13 mouse cellular contexts compared by ENCODE assay signal in the genomic region with DNA sequence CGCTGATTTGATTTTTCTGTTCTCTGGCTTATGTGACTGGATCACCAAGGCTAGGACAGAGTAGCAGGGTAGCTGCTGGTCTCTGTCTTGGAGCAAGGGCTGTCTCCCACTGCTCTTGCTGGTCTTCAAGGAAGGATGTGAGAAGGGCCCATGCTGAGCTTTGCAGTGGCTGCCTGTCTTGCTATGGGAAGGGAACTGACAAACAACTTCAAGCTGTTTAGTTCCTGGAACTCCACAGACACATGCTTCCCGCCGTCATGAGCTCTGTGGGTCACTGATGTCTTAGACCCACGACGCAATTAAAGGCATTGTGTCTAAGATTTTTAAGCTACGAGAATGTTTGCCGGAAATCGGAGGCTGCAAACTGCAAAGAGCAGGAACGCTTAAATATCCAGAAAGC.
"Had no signal": no experiment of that assay in that cellular context is flagged by ENCODE, and none has a peak within 500 bp of the region (broad histone marks: within the 10 kb centered on the region; RNA-seq: fewer than 3 reads in every experiment).

No protein-coding gene starts in this region.

- H3K9ac ChIP-seq: liver, embryonic 13.5 days; liver, postnatal 0 days; midbrain, embryonic 15.5 days; neural tube, embryonic 12.5 days had no signal

- DNase-seq: kidney, adult 9 months; liver, embryonic 13.5 days; liver, postnatal 0 days; thymus, adult 2 months; thymus, postnatal 25 days had no signal

- H3K27me3 ChIP-seq: liver, embryonic 13.5 days; megakaryocyte, embryonic 14.5 days; midbrain, embryonic 15.5 days; neural tube, embryonic 12.5 days had no signal

- H3K4me2 ChIP-seq: liver, embryonic 13.5 days; midbrain, embryonic 11.5 days; midbrain, embryonic 15.5 days; neural tube, embryonic 12.5 days had no signal

- H3K9me3 ChIP-seq: limb, embryonic 10.5 days; liver, embryonic 13.5 days; megakaryocyte, embryonic 14.5 days; midbrain, embryonic 15.5 days; neural tube, embryonic 12.5 days had no signal

- H3K4me3 ChIP-seq: left cerebral cortex, adult 2 months; limb, embryonic 10.5 days; liver, embryonic 13.5 days; megakaryocyte, embryonic 14.5 days; midbrain, embryonic 15.5 days; neural tube, embryonic 12.5 days had no signal

- H3K27ac ChIP-seq: left cerebral cortex, adult 2 months; limb, embryonic 10.5 days; liver, embryonic 13.5 days; macrophage; midbrain, embryonic 15.5 days; neural tube, embryonic 12.5 days had no signal

- H3K4me1 ChIP-seq: midbrain, embryonic 15.5 days had no signal

- ATAC-seq: intestine, embryonic 16.5 days; liver, postnatal 0 days; midbrain, embryonic 15.5 days had no signal
